Mouse (Mus musculus): ENCODE data around the gene Dll1.

DNA sequence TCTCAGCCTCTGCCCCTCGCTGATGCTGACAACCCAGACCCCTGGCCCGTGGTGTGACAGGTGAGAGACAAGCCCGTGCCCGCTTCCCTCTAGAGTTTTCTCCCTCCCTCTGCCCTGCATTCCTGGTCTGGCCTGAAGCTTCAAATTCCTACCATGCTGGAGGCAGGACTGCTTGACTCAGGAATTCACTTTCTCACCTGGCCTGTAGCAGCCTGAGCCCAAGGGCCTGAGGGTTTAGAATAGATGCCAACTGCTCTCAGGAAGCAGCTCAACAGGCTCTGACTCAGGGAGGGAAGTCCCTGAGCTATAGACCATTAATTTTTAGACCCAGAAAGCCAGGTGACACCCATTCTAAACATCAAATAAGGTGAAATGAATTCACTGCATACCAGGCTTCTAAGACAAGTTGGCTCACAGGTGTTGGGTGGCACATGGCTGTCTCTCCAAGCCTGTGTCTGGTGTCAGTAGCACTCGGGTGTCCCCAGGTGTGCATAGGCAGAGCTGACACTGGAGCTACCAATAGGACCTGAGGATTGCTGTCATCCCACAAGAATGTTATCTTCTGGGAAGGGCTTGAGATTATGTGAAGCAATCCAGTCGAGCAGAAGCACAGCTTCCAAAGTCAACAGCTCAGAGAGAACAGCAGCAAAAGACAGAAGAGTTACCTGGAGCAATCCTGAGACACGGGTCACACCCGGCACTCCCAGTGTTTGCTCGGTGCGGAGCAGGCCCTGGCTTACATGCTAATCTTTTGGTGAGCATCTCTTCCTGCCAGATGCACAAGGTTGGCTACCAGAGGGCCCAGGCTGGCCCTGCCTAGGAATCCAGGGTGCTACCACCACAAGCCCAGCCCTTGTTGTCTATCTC, 50.5 kb downstream of the Dll1 start:
- no peak for TF ChIP-seq POLR2A (IDR thresholded peaks at IDR 0.05; ENCODE audit: insufficient read depth, low read depth, low read length)
- no peak for TF ChIP-seq CTCF (IDR thresholded peaks at IDR 0.05)
- TF ChIP-seq EP300 (IDR thresholded peaks at IDR 0.05; ENCODE audit: insufficient read depth, low read depth, low read length), result no peak
